ENCODE assay signal across 17 mouse cellular contexts in genomic region chr9:48889093-48889492, GRCm38 (mm10). TPM values are rescaled to one million over a fixed set of nuclear protein-coding genes. Genes with fewer than 3 reads are reported as not detected.
"Had no signal": no experiment of that assay in that cellular context is flagged by ENCODE, and none has a peak within 500 bp of the region (broad histone marks: within the 10 kb centered on the region; RNA-seq: fewer than 3 reads in every experiment).

No protein-coding gene starts in this region.

- H3K27ac ChIP-seq: lung, embryonic 15.5 days; macrophage; midbrain, embryonic 13.5 days; midbrain, embryonic 15.5 days; neural tube, embryonic 12.5 days had no signal

- H3K27me3 ChIP-seq: lung, embryonic 15.5 days; midbrain, embryonic 13.5 days; midbrain, embryonic 15.5 days; neural tube, embryonic 12.5 days had no signal

- H3K4me3 ChIP-seq: lung, embryonic 15.5 days; megakaryocyte, embryonic 14.5 days; midbrain, embryonic 13.5 days; midbrain, embryonic 15.5 days; neural tube, embryonic 12.5 days had no signal

- H3K4me1 ChIP-seq: lung, embryonic 15.5 days; midbrain, embryonic 15.5 days; neural tube, embryonic 12.5 days had no signal

- H3K36me3 ChIP-seq: lung, embryonic 15.5 days; midbrain, embryonic 13.5 days; midbrain, embryonic 15.5 days; neural tube, embryonic 12.5 days had no signal

- H3K9me3 ChIP-seq: lung, embryonic 15.5 days; midbrain, embryonic 13.5 days; midbrain, embryonic 15.5 days; neural tube, embryonic 12.5 days had no signal

- H3K9ac ChIP-seq: liver, postnatal 0 days; lung, embryonic 15.5 days; midbrain, embryonic 13.5 days; midbrain, embryonic 15.5 days; neural tube, embryonic 12.5 days had no signal

- DNase-seq: liver, postnatal 0 days; lung, adult 2 months; lung, postnatal 14 days; lung, postnatal 36 days; right cerebral cortex, postnatal 14 days; thymus, adult 18-20 months; thymus, postnatal 14 days; thymus, postnatal 36 days had no signal

RNA-seq across cellular contexts. Expression of gene Htr3a, which starts 21.8 kb away (rescaled TPM):
- total RNA-seq: megakaryocyte progenitor cell, adult 5-6 weeks; monocyte, adult 5-6 weeks; neutrophil, adult 5-6 weeks had no signal
- polyA plus RNA-seq: liver, postnatal 0 days; macrophage had no signal
